Mouse (Mus musculus) heart, postnatal 0 days (tissue): ENCODE data around the gene Klk5.

Experiments used
- CTCF ChIP-seq: IDR thresholded peaks from 2 replicates; pipeline ENCODE4 v1.5.1; 2016; ENCODE audit warnings: antibody characterized with exemption, control low read depth, low read depth
- EP300 ChIP-seq: IDR thresholded peaks from 2 replicates; pipeline ENCODE4 v1.6.1; 2016; ENCODE audit warnings: antibody characterized with exemption, low read depth

DNA sequence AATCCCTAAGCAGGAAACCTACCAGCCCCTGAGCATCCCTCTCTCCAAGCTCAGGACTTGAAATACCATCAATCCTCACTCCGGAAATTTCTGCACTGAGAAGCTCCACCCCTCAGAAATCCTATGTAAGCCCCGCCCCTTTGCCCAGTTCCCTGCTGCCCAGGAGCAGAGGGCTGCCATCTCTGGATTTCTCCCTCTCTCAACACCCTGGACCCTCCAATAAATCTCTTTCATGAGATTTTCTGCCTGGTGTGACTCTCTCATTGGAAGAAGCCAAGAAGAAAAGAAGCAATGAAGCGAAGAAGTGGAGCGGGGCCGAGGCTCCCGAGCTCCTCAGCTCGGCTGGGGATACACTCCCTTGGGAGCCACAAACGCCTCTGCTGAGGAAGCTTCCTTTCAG lies 18.6 kb downstream of the Klk5 start:
- TF ChIP-seq CTCF (no peak), EP300 (no peak)
